Mouse (Mus musculus) heart, embryonic 15.5 days (tissue): ENCODE data around the gene Dscaml1. TPM values are rescaled to one million over a fixed set of nuclear protein-coding genes. Genes with fewer than 3 reads are reported as not detected.

Source experiments
- ATAC-seq: fragments of 200-750 bp; cut with Nextera tagmentation; replicated peaks from 2 replicates; pipeline ENCODE4 v1.8.0; 2017; ENCODE audit warnings: low read depth, moderate TSS enrichment; ENCODE audit not compliant: insufficient number of reproducible peaks, insufficient read depth, low FRiP score
- H3K27ac ChIP-seq: fragments of 300-500 bp; sonication (generic); 2 replicates; pipeline ENCODE4 v1.5.1; 2015; ENCODE audit warnings: mild to moderate bottlenecking, inconsistent platforms
- H3K27me3 ChIP-seq: fragments of 300-500 bp; sonication (generic); 2 replicates; pipeline ENCODE4 v1.6.1; 2015; ENCODE audit warnings: inconsistent platforms
- H3K36me3 ChIP-seq: fragments of 300-500 bp; sonication (generic); 2 replicates; pipeline ENCODE4 v1.6.1; 2015; ENCODE audit warnings: mild to moderate bottlenecking, inconsistent platforms
- H3K4me1 ChIP-seq: fragments of 300-500 bp; sonication (generic); replicated peaks from 2 replicates; pipeline ENCODE4 v1.6.1; 2015; ENCODE audit warnings: inconsistent platforms
- H3K4me2 ChIP-seq: fragments of 300-500 bp; sonication (generic); 2 replicates; pipeline ENCODE4 v1.6.1; 2015; ENCODE audit warnings: inconsistent platforms, mild to moderate bottlenecking, moderate library complexity
- H3K4me3 ChIP-seq: fragments of 300-500 bp; sonication (generic); 2 replicates; pipeline ENCODE4 v1.5.1; 2015; ENCODE audit warnings: mild to moderate bottlenecking, inconsistent platforms
- H3K9ac ChIP-seq: fragments of 300-500 bp; sonication (generic); 2 replicates; pipeline ENCODE4 v1.6.1; 2015; ENCODE audit warnings: mild to moderate bottlenecking, inconsistent platforms
- H3K9me3 ChIP-seq: fragments of 300-500 bp; sonication (generic); replicated peaks from 2 replicates; pipeline ENCODE4 v1.6.1; 2016; ENCODE audit warnings: inconsistent platforms
- WGBS: fragments of 180-500 bp; shearing (Covaris S2); methylation state at CpG from one replicate; pipeline ENCODE4 v1.1.7; 2015; ENCODE audit warnings: mixed read lengths; 5-methylcytosine and 5-hydroxymethylcytosine counted together
- polyA plus RNA-seq: library from polyadenylated mRNA; unstranded; fragments of >200 nt; fragmentation: Nextera tagmentation; extraction: Ambion mirVana; gene quantifications from 2 replicates; pipeline ENCODE4 v1.2.1, GENCODE M21; 2015

Dscaml1 gene
- polyA plus RNA-seq, 1 experiment from 2014 or later: 0.23 TPM

- Histone ChIP-seq H3K9ac (no peak overlapping the region), H3K9me3 (no peaks in the 10 kb centered on the region), H3K27ac (no peak overlapping the region), H3K27me3 (peaks cover 64% of the 10 kb centered on the region), H3K36me3 (no peaks in the 10 kb centered on the region), H3K4me2 (no peak overlapping the region), H3K4me1 (peaks cover 16% of the 10 kb centered on the region), H3K4me3 (no peak overlapping the region)
- no peak for ATAC-seq
- WGBS: 72% methylated on average over 12 of the region's 12 CpGs
Observed at GRCm38 (mm10) chr9:45432639-45433038, 6.2 kb downstream of the Dscaml1 start.

DNA sequence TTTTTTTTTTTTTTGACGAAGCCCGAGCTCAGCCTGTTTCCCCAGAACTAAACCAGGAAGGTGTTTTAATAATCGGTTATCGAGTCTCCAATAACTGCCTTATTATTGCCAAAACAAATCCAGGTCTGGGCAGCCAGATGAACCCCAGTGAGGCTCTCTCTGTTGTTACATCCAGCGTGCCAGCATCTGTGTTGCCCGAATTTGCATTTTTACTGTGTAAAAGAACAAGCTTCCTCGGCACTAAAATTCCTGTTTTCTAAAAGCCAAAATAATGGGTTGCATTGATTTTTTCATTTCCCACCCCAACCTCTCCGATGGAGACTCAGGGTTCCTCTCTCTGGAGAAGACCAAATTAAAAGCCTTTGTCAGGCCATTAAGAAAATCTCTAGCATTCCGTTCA, 6.7 kb downstream of the Dscaml1 start:
- 81% methylated on average over 9 of the region's 9 CpGs for WGBS
- Histone ChIP-seq H3K9me3 (no peaks in the 10 kb centered on the region), H3K9ac (no peak overlapping the region), H3K4me3 (no peak overlapping the region), H3K27me3 (peaks cover 64% of the 10 kb centered on the region), H3K27ac (no peak overlapping the region), H3K36me3 (no peaks in the 10 kb centered on the region), H3K4me1 (peaks cover 16% of the 10 kb centered on the region), H3K4me2 (no peak overlapping the region)
- no peak for ATAC-seq

DNA sequence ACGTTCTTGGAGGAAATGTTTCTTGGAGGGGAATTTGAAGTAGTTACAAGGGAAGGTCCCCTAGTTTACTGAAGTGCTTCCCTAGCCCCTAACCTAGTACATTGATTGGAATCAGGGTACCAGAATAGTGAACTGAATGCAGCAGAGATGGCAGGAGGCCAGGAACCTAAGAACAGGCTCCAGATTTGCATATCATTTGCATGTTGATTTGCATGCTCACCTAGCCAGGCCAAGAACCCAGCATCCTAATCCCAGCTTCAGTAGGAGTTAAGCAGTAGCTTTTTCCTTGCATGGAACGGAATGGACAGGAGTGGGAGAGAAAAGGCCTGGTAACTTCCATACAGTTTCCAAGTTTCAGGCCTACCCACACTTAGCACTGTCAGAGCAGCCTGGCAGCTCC, 7.7 kb downstream of the Dscaml1 start:
- WGBS: 82% methylated on average over 2 of the region's 2 CpGs
- Histone ChIP-seq H3K4me2 (no peak overlapping the region), H3K27me3 (peaks cover 59% of the 10 kb centered on the region), H3K4me3 (no peak overlapping the region), H3K4me1 (peaks cover 16% of the 10 kb centered on the region), H3K9ac (no peak overlapping the region), H3K36me3 (no peaks in the 10 kb centered on the region), H3K9me3 (no peaks in the 10 kb centered on the region), H3K27ac (no peak overlapping the region)
- ATAC-seq: no peak

DNA sequence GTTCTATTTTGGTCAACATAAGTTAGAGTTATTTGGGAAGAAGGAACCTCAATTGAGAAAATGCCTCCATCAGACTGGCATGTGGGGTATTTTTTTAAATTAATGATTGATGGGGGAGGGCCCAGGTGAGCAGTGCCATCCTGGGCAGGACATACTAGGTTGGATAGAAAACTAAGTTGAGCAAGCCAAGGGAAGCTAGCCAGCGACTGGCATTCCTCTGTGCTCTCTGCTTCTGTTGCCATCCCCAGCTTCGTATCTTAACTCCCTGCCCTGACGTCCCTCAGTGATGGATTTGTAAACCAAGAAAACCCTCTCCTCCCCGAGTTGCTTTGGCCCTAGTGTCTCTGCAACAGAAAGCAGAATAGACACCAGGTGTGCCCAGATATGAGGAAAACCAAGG, 12.6 kb downstream of the Dscaml1 start:
- WGBS: 64% methylated on average over 4 of the region's 4 CpGs

GRCm38 (mm10) chr9:45440083-45440784, 13.8 kb downstream of the Dscaml1 start:
- no peak overlapping the region for H3K9ac ChIP-seq
- 68% methylated on average over 16 of the region's 16 CpGs for WGBS
- no peaks in the 10 kb centered on the region for H3K36me3 ChIP-seq
- H3K9me3 ChIP-seq: no peaks in the 10 kb centered on the region
- no peaks in the 10 kb centered on the region for H3K4me1 ChIP-seq
- H3K4me3 ChIP-seq: no peak overlapping the region
- H3K4me2 ChIP-seq: no peak overlapping the region
- peaks cover 27% of the 10 kb centered on the region for H3K27me3 ChIP-seq
- H3K27ac ChIP-seq: no peak overlapping the region
- no peak for ATAC-seq

More for the DNA sequence above, 12.6 kb downstream of the Dscaml1 start:
- Histone ChIP-seq H3K27ac (no peak overlapping the region), H3K36me3 (no peaks in the 10 kb centered on the region), H3K27me3 (peaks cover 36% of the 10 kb centered on the region), H3K9me3 (no peaks in the 10 kb centered on the region), H3K4me3 (no peak overlapping the region), H3K4me1 (no peaks in the 10 kb centered on the region), H3K4me2 (no peak overlapping the region), H3K9ac (no peak overlapping the region)
- no peak for ATAC-seq

- Histone ChIP-seq H3K4me1 (no peaks in the 10 kb centered on the region), H3K4me2 (no peak overlapping the region), H3K9ac (no peak overlapping the region), H3K27me3 (peaks cover 45% of the 10 kb centered on the region), H3K27ac (no peak overlapping the region), H3K36me3 (no peaks in the 10 kb centered on the region), H3K9me3 (no peaks in the 10 kb centered on the region), H3K4me3 (no peak overlapping the region)
- 75% methylated on average over 5 of the region's 5 CpGs for WGBS
- no peak for ATAC-seq
Observed at GRCm38 (mm10) chr9:45444251-45444798, 17.9 kb downstream of the Dscaml1 start.

DNA sequence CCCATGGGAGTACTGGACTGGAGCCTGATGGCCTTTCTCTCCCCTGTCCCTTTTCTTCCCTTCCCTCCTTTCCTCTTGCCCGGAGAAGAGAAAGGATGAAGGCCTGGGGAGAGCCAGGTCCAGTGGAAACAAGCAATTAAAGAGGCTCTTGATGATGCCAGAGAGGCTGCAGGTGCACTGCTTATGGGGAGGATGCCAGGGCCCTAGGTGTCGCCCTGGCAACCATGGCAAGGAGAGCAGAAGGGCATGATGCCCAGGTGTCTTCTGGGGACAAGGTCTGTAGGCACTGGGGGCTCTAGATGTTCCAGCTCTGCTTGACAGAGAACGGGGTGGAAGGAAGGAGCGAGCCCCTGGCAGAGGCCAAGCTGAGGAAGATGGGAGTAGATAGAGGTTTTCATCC, 23.2 kb downstream of the Dscaml1 start:
- Histone ChIP-seq H3K27me3 (peaks cover 23% of the 10 kb centered on the region), H3K36me3 (no peaks in the 10 kb centered on the region), H3K4me3 (no peak overlapping the region), H3K9ac (no peak overlapping the region), H3K4me1 (no peaks in the 10 kb centered on the region), H3K27ac (no peak overlapping the region), H3K4me2 (no peak overlapping the region), H3K9me3 (no peaks in the 10 kb centered on the region)
- WGBS: 82% methylated on average over 4 of the region's 4 CpGs
- no peak for ATAC-seq

DNA sequence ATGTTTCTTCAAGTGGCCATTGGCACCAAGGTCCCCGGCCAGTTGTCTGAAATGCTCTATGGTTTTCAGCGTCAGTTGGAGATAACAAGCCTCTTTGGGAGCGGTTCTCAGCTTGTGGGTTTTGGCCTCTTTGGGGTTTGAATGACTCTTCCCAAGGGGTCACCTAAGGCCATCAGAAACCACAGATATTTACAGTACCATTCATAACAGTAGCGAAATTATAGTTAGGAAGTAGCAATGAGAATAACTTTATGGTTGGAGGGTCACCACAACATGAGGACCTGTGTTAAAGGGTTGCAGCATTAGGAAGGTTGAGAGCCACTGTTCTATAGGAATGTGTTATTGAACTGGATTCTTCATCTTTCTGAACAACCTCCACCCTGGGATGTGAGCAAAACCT, 24.9 kb downstream of the Dscaml1 start:
- WGBS: 73% methylated on average over 4 of the region's 4 CpGs
- no peaks in the 10 kb centered on the region for H3K36me3 ChIP-seq
- no peak overlapping the region for H3K27ac ChIP-seq
- no peak overlapping the region for H3K9ac ChIP-seq
- no peaks in the 10 kb centered on the region for H3K9me3 ChIP-seq
- no peak overlapping the region for H3K4me2 ChIP-seq
- H3K27me3 ChIP-seq: peaks cover 19% of the 10 kb centered on the region
- H3K4me3 ChIP-seq: no peak overlapping the region
- ATAC-seq: no peak
- no peaks in the 10 kb centered on the region for H3K4me1 ChIP-seq

DNA sequence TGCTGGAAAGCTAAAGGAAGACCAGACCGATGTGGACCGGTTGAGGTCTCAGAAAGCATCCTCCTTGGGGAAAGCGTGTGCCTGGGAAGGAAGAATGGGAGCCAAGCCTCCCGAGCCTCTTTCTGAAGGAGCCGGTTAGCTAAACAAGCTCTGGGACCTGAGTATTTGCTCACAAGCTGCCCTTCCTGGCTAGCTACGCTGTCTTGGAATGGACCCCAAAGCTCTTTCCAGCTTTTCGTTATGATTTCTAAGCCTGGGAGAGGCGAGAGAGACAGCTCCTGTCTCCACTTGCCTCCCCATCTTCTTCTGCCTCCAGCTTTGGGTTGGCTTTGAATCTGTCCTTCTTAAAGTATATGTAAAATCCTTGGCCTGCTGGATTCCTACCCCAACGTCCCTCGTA, 27.6 kb downstream of the Dscaml1 start:
- no peak overlapping the region for H3K27ac ChIP-seq
- H3K36me3 ChIP-seq: no peaks in the 10 kb centered on the region
- ATAC-seq: no peak

GRCm38 (mm10) chr9:45454889-45455610, 28.6 kb downstream of the Dscaml1 start:
- Histone ChIP-seq H3K9me3 (no peaks in the 10 kb centered on the region), H3K27ac (no peak overlapping the region), H3K36me3 (no peaks in the 10 kb centered on the region), H3K4me1 (no peaks in the 10 kb centered on the region), H3K27me3 (0 out of 2 replicates have a peak, but pooled peaks cover 2% of the 10 kb centered on the region), H3K9ac (no peak overlapping the region), H3K4me2 (no peak overlapping the region), H3K4me3 (no peak overlapping the region)
- no peak for ATAC-seq
- WGBS: 56% methylated on average over 8 of the region's 8 CpGs

More for the DNA sequence above, 27.6 kb downstream of the Dscaml1 start:
- Histone ChIP-seq H3K4me3 (no peak overlapping the region), H3K4me2 (no peak overlapping the region), H3K9ac (no peak overlapping the region), H3K27me3 (peaks cover 7% of the 10 kb centered on the region), H3K4me1 (no peaks in the 10 kb centered on the region), H3K9me3 (no peaks in the 10 kb centered on the region)
- 70% methylated on average over 10 of the region's 10 CpGs for WGBS

DNA sequence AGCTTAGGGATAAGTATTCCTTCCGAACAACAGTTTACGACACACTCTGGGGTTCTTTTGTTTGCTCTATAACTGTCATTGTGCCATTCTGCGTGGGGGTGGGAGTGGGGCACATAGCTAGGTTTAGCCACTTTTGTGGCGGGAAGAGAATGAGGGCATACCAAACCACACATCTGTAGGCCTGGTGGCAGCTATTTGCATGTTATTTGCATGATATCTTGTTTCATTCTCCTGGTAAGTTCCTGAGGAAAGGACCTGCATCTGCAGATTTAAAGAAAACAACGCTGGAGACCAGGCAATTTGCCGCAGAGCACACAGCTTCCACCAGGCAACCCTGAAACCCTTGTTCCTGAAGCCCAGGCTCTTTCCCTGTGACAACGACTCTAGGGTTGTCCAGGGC, 30.8 kb downstream of the Dscaml1 start:
- no peaks in the 10 kb centered on the region for H3K4me1 ChIP-seq
- H3K4me3 ChIP-seq: no peak overlapping the region
- no peak overlapping the region for H3K9ac ChIP-seq
- H3K4me2 ChIP-seq: no peak overlapping the region
- WGBS: 45% methylated on average over 7 of the region's 7 CpGs
- no peaks in the 10 kb centered on the region for H3K9me3 ChIP-seq
- no peaks in the 10 kb centered on the region for H3K36me3 ChIP-seq
- ATAC-seq: no peak
- H3K27me3 ChIP-seq: 0 out of 2 replicates have a peak, but pooled peaks cover 2% of the 10 kb centered on the region
- H3K27ac ChIP-seq: no peak overlapping the region
